Mouse (Mus musculus): ENCODE data around the gene Slc35f4.

Gene Slc35f4

GRCm38 (mm10) chr14:49392482-49392881, 133.4 kb downstream of the Slc35f4 start:
- in situ Hi-C loops (cut with MboI; ENCODE audit: low pct_unique_long_range_greater_than_20kb in 1 of 2, low sequenced_read_pairs in 2 of 2, unreplicated experiment in 1 of 2): no loop called here

- in situ Hi-C loops (cut with MboI; ENCODE audit: low pct_unique_long_range_greater_than_20kb in 1 of 2, low sequenced_read_pairs in 2 of 2, unreplicated experiment in 1 of 2): no loop called here
Measured at GRCm38 (mm10) chr14:49362161-49362560, 163.7 kb downstream of the Slc35f4 start.

- in situ Hi-C loops (cut with MboI; ENCODE audit: low pct_unique_long_range_greater_than_20kb in 1 of 2, low sequenced_read_pairs in 2 of 2, unreplicated experiment in 1 of 2): no loop called here
Measured at GRCm38 (mm10) chr14:49355561-49355960, 170.3 kb downstream of the Slc35f4 start.

- in situ Hi-C loops (cut with MboI; ENCODE audit: low pct_unique_long_range_greater_than_20kb in 1 of 2, low sequenced_read_pairs in 2 of 2, unreplicated experiment in 1 of 2): loop anchor here in 1 of 2 experiments (10.0 kb wide), 1 partner anchor 104 kb away; the partner anchor contains the start of gene ccdc198
Measured at GRCm38 (mm10) chr14:49348897-49349250, 177.0 kb downstream of the Slc35f4 start.

GRCm38 (mm10) chr14:49348164-49348896, 177.5 kb downstream of the Slc35f4 start:
- in situ Hi-C loops (cut with MboI; ENCODE audit: low pct_unique_long_range_greater_than_20kb in 1 of 2, low sequenced_read_pairs in 2 of 2, unreplicated experiment in 1 of 2): loop anchor here in 1 of 2 experiments (10.0 kb wide), 1 partner anchor 104 kb away; the partner anchor contains the start of gene ccdc198

GRCm38 (mm10) chr14:49345835-49346234, 180.0 kb downstream of the Slc35f4 start:
- in situ Hi-C loops (cut with MboI; ENCODE audit: low pct_unique_long_range_greater_than_20kb in 1 of 2, low sequenced_read_pairs in 2 of 2, unreplicated experiment in 1 of 2): loop anchor here in 1 of 2 experiments (10.0 kb wide), 1 partner anchor 101 kb away; the partner anchor contains the start of gene ccdc198

GRCm38 (mm10) chr14:49337011-49337410, 188.8 kb downstream of the Slc35f4 start:
- in situ Hi-C loops (cut with MboI; ENCODE audit: low pct_unique_long_range_greater_than_20kb in 1 of 2, low sequenced_read_pairs in 2 of 2, unreplicated experiment in 1 of 2): no loop called here

- in situ Hi-C loops (cut with MboI; ENCODE audit: low pct_unique_long_range_greater_than_20kb in 1 of 2, low sequenced_read_pairs in 2 of 2, unreplicated experiment in 1 of 2): no loop called here
Measured at GRCm38 (mm10) chr14:49333841-49334240, 192.0 kb downstream of the Slc35f4 start.

- in situ Hi-C loops (cut with MboI; ENCODE audit: low pct_unique_long_range_greater_than_20kb in 1 of 2, low sequenced_read_pairs in 2 of 2, unreplicated experiment in 1 of 2): no loop called here
Measured at GRCm38 (mm10) chr14:49316493-49316894, 209.4 kb downstream of the Slc35f4 start.

- in situ Hi-C loops (cut with MboI; ENCODE audit: low pct_unique_long_range_greater_than_20kb in 1 of 2, low sequenced_read_pairs in 2 of 2, unreplicated experiment in 1 of 2): no loop called here
Measured at GRCm38 (mm10) chr14:49313981-49314380, 211.9 kb downstream of the Slc35f4 start.

GRCm38 (mm10) chr14:49313376-49313775, 212.5 kb downstream of the Slc35f4 start:
- in situ Hi-C loops (cut with MboI; ENCODE audit: low pct_unique_long_range_greater_than_20kb in 1 of 2, low sequenced_read_pairs in 2 of 2, unreplicated experiment in 1 of 2): no loop called here

- in situ Hi-C loops (cut with MboI; ENCODE audit: low pct_unique_long_range_greater_than_20kb in 1 of 2, low sequenced_read_pairs in 2 of 2, unreplicated experiment in 1 of 2): no loop called here
Measured at GRCm38 (mm10) chr14:49311548-49311947, 214.3 kb downstream of the Slc35f4 start.

- in situ Hi-C loops (cut with MboI; ENCODE audit: low pct_unique_long_range_greater_than_20kb in 1 of 2, low sequenced_read_pairs in 2 of 2, unreplicated experiment in 1 of 2): no loop called here
Measured at GRCm38 (mm10) chr14:49311091-49311492, 214.8 kb downstream of the Slc35f4 start.

- in situ Hi-C loops (cut with MboI; ENCODE audit: low pct_unique_long_range_greater_than_20kb in 1 of 2, low sequenced_read_pairs in 2 of 2, unreplicated experiment in 1 of 2): no loop called here
Measured at GRCm38 (mm10) chr14:49309670-49310069, 216.2 kb downstream of the Slc35f4 start.

GRCm38 (mm10) chr14:49308591-49308990, 217.3 kb downstream of the Slc35f4 start:
- in situ Hi-C loops (cut with MboI; ENCODE audit: low pct_unique_long_range_greater_than_20kb in 1 of 2, low sequenced_read_pairs in 2 of 2, unreplicated experiment in 1 of 2): no loop called here

- in situ Hi-C loops (cut with MboI; ENCODE audit: low pct_unique_long_range_greater_than_20kb in 1 of 2, low sequenced_read_pairs in 2 of 2, unreplicated experiment in 1 of 2): no loop called here
Measured at GRCm38 (mm10) chr14:49307842-49308241, 218.0 kb downstream of the Slc35f4 start.

GRCm38 (mm10) chr14:49305534-49306409, 220.1 kb downstream of the Slc35f4 start:
- in situ Hi-C loops (cut with MboI; ENCODE audit: low pct_unique_long_range_greater_than_20kb in 1 of 2, low sequenced_read_pairs in 2 of 2, unreplicated experiment in 1 of 2): no loop called here

- in situ Hi-C loops (cut with MboI; ENCODE audit: low pct_unique_long_range_greater_than_20kb in 1 of 2, low sequenced_read_pairs in 2 of 2, unreplicated experiment in 1 of 2): no loop called here
Measured at GRCm38 (mm10) chr14:49302271-49302857, 223.5 kb downstream of the Slc35f4 start.
